Comparison of ENCODE assay signal across 9 mouse cellular contexts in the genomic region with DNA sequence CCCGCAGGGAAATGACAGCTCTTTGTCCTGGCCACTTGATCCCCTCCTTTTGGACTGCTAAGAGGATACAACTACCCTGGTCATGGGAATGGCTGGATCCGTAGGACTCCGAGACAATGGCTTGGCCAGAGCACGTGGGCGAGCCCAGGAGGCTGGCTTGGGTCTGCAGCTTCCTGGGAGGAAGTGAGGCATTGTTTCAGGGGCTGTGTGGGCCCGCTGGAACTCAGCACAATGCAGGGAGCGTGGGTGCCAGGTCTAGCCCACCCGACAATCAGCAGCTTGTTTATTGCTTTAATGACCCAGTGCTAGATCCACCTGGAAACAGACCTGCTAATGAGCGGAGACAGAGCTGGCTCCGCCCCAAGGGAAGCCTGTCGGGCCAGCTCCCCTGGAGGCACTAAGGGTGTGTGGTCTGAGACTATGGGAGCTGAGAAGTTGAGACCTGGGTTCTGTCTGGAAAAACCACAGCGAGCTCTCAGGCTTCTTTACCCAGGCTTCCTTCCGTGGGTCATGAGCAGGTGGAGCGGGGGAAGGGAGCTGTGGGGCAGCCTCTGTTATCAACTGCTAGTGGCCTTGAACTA. TPM values are rescaled to one million over a fixed set of nuclear protein-coding genes. Genes with fewer than 3 reads are reported as not detected.
DNase-seq lines count a peak whose midpoint lies in the region; ATAC-seq lines count a peak whose summit lies in the region.
"Had no signal": no experiment of that assay in that cellular context is flagged by ENCODE, and none has a peak within 500 bp of the region (broad histone marks: within the 10 kb centered on the region; RNA-seq: fewer than 3 reads in every experiment).

No protein-coding gene starts in this region.

- no peaks in the 10 kb centered on the region for H3K27me3 ChIP-seq in hindbrain, embryonic 10.5 days (ENCODE audit: insufficient read depth, poor library complexity, severe bottlenecking)
- H3K27me3 ChIP-seq in hindbrain, embryonic 14.5 days (ENCODE audit: control insufficient read depth, insufficient read depth, low read length) = no peaks in the 10 kb centered on the region
- no peaks in the 10 kb centered on the region for H3K27me3 ChIP-seq in embryonic facial prominence, embryonic 12.5 days
- H3K27me3 ChIP-seq in liver, embryonic 12.5 days (replicated peaks) = no peaks in the 10 kb centered on the region
- H3K27me3 ChIP-seq in stomach, embryonic 14.5 days (ENCODE audit: control insufficient read depth, insufficient read depth, low read length) = no peaks in the 10 kb centered on the region

- H3K4me1 ChIP-seq in hindbrain, embryonic 10.5 days (replicated peaks) = peaks cover 39% of the 10 kb centered on the region
- peaks cover 6% of the 10 kb centered on the region for H3K4me1 ChIP-seq in hindbrain, embryonic 14.5 days (replicated peaks; ENCODE audit: control insufficient read depth, insufficient read depth, low read length)
- H3K4me1 ChIP-seq in embryonic facial prominence, embryonic 12.5 days = peaks cover 17% of the 10 kb centered on the region; the same call in 1 of the 2 replicates
- peaks cover 26% of the 10 kb centered on the region for H3K4me1 ChIP-seq in liver, embryonic 12.5 days
- H3K4me1 ChIP-seq in stomach, embryonic 14.5 days (ENCODE audit: control insufficient read depth, insufficient read depth, low read length) = 0 out of 2 replicates have a peak, but pooled peaks cover 6% of the 10 kb centered on the region

- peak; percentile 27 for DNase-seq in hindbrain, embryonic 10.5 days (ENCODE audit: low spot score)
- DNase-seq in hindbrain, embryonic 14.5 days (ENCODE audit: low spot score) = no peak
- peak; percentile 61 to 67 for DNase-seq in heart, postnatal 14 days
- DNase-seq in right cerebral cortex, adult 2 months (ENCODE audit: low spot score in 2 of 2) = no peak

- no peak for ATAC-seq in hindbrain, embryonic 14.5 days (ENCODE audit: low FRiP score)
- ATAC-seq in embryonic facial prominence, embryonic 12.5 days (ENCODE audit: insufficient number of reproducible peaks, insufficient read depth, low FRiP score, low TSS enrichment) = peak; percentile 17; the same call in 1 of the 2 replicates
- no peak for ATAC-seq in liver, embryonic 12.5 days
- ATAC-seq in stomach, embryonic 14.5 days (ENCODE audit: insufficient number of reproducible peaks, insufficient read depth, low FRiP score, low read depth) = peak; percentile 65; the same call in 1 of the 2 replicates
- no peak for ATAC-seq in activated CD4-positive, CD25-positive, alpha-beta regulatory T cell, adult 4 months

- intact Hi-C loops in heart, postnatal 14 days (cut with DNase I) = loop anchor here (2.0 kb wide), 1 partner anchor 44 kb away; no protein-coding TSS in a partner anchor

- no peaks in the 10 kb centered on the region for H3K36me3 ChIP-seq in hindbrain, embryonic 10.5 days
- H3K36me3 ChIP-seq in hindbrain, embryonic 14.5 days (replicated peaks; ENCODE audit: control insufficient read depth, insufficient read depth) = no peaks in the 10 kb centered on the region
- H3K36me3 ChIP-seq in embryonic facial prominence, embryonic 12.5 days = no peaks in the 10 kb centered on the region
- H3K36me3 ChIP-seq in liver, embryonic 12.5 days = no peaks in the 10 kb centered on the region
- no peaks in the 10 kb centered on the region for H3K36me3 ChIP-seq in stomach, embryonic 14.5 days (ENCODE audit: control insufficient read depth, insufficient read depth, low read length)

- WGBS in hindbrain, embryonic 10.5 days = 39% methylated on average over 14 of the region's 14 CpGs
- 38% methylated on average over 14 of the region's 14 CpGs for WGBS in hindbrain, embryonic 14.5 days
- WGBS in embryonic facial prominence, embryonic 12.5 days = 28% methylated on average over 14 of the region's 14 CpGs
- WGBS in liver, embryonic 12.5 days (ENCODE audit: insufficient replicate concordance) = 30% methylated on average over 14 of the region's 14 CpGs
- WGBS in stomach, embryonic 14.5 days = 32% methylated on average over 14 of the region's 14 CpGs

- peak overlapping the region; percentile 2; the same call in 1 of the 2 replicates for H3K4me3 ChIP-seq in hindbrain, embryonic 10.5 days
- H3K4me3 ChIP-seq in hindbrain, embryonic 14.5 days (replicated peaks; ENCODE audit: low read length) = no peak overlapping the region
- no peak overlapping the region for H3K4me3 ChIP-seq in embryonic facial prominence, embryonic 12.5 days
- H3K4me3 ChIP-seq in liver, embryonic 12.5 days = no peak overlapping the region
- H3K4me3 ChIP-seq in stomach, embryonic 14.5 days (ENCODE audit: low read depth, low read length) = no peak overlapping the region

- no peak overlapping the region; the same call in 1 of the 2 replicates for H3K4me2 ChIP-seq in hindbrain, embryonic 14.5 days (replicated peaks)
- H3K4me2 ChIP-seq in embryonic facial prominence, embryonic 12.5 days (replicated peaks) = no peak overlapping the region
- H3K4me2 ChIP-seq in liver, embryonic 12.5 days = peak overlapping the region; percentile 22; the same call in 1 of the 2 replicates
- peak overlapping the region; percentile 8; the same call in 1 of the 2 replicates for H3K4me2 ChIP-seq in stomach, embryonic 14.5 days (replicated peaks; ENCODE audit: low read depth, low read length)

- peak overlapping the region; percentile 79 for H3K27ac ChIP-seq in hindbrain, embryonic 10.5 days
- no peak overlapping the region for H3K27ac ChIP-seq in hindbrain, embryonic 14.5 days
- no peak overlapping the region for H3K27ac ChIP-seq in embryonic facial prominence, embryonic 12.5 days
- H3K27ac ChIP-seq in liver, embryonic 12.5 days = no peak overlapping the region
- no peak overlapping the region; the same call in 1 of the 2 replicates for H3K27ac ChIP-seq in stomach, embryonic 14.5 days (ENCODE audit: low read length)

- H3K9ac ChIP-seq in hindbrain, embryonic 14.5 days = no peak overlapping the region
- no peak overlapping the region for H3K9ac ChIP-seq in embryonic facial prominence, embryonic 12.5 days
- H3K9ac ChIP-seq in liver, embryonic 12.5 days = no peak overlapping the region
- no peak overlapping the region for H3K9ac ChIP-seq in stomach, embryonic 14.5 days (replicated peaks; ENCODE audit: low read depth, low read length)

- 0 out of 2 replicates have a peak, but pooled peaks cover 1% of the 10 kb centered on the region for H3K9me3 ChIP-seq in hindbrain, embryonic 10.5 days
- no peaks in the 10 kb centered on the region for H3K9me3 ChIP-seq in hindbrain, embryonic 14.5 days (ENCODE audit: control insufficient read depth, low read length)
- no peaks in the 10 kb centered on the region for H3K9me3 ChIP-seq in embryonic facial prominence, embryonic 12.5 days
- H3K9me3 ChIP-seq in liver, embryonic 12.5 days (replicated peaks) = no peaks in the 10 kb centered on the region
- H3K9me3 ChIP-seq in stomach, embryonic 14.5 days (ENCODE audit: control insufficient read depth, low read depth, low read length) = peaks cover under 1% of the 10 kb centered on the region; the same call in 1 of the 2 replicates

RNA-seq across cellular contexts. Expression of a gene that starts 24.3 kb away (rescaled TPM):
- polyA plus RNA-seq in hindbrain, embryonic 10.5 days (2016; fragmentation: Nextera tagmentation; extraction: Ambion mirVana) = 28.3 and 28.4 TPM in 2 replicates
- polyA plus RNA-seq in hindbrain, embryonic 14.5 days (2014; fragmentation: Nextera tagmentation; extraction: Ambion mirVana) = 5.8 and 6.0 TPM in 2 replicates
- polyA plus RNA-seq in embryonic facial prominence, embryonic 12.5 days (2016; fragmentation: Nextera tagmentation; extraction: Ambion mirVana) = 9.4 and 9.7 TPM in 2 replicates
- total RNA-seq in heart, postnatal 14 days (2021) = 10 to 100 TPM; 22.3 to 23.9 TPM
- 3.4 and 3.7 TPM in 2 replicates for polyA plus RNA-seq in liver, embryonic 12.5 days (2016; fragmentation: Nextera tagmentation; extraction: Ambion mirVana)
- polyA plus RNA-seq in stomach, embryonic 14.5 days (2014; fragmentation: Nextera tagmentation; extraction: Ambion mirVana) = 8.2 and 8.5 TPM in 2 replicates
- polyA plus RNA-seq in activated CD4-positive, CD25-positive, alpha-beta regulatory T cell, adult 4 months (2017; shearing (Covaris generic)) = not detected
- total RNA-seq: MEL had no signal

Comparison
In these comparisons a context has a peak if more than half of its experiments do, and no peak if none do; other contexts are left out.
1. DNase-seq: peak in hindbrain, embryonic 10.5 days (single experiment) and heart, postnatal 14 days (2 of 2); none in hindbrain, embryonic 14.5 days (single experiment) and right cerebral cortex, adult 2 months (0 of 2).
2. ATAC-seq: peak in embryonic facial prominence, embryonic 12.5 days (single experiment) and stomach, embryonic 14.5 days (single experiment); none in hindbrain, embryonic 14.5 days (single experiment), liver, embryonic 12.5 days (single experiment) and activated CD4-positive, CD25-positive, alpha-beta regulatory T cell, adult 4 months (single experiment).
3. H3K4me2 ChIP-seq: peak in liver, embryonic 12.5 days (single experiment) and stomach, embryonic 14.5 days (single experiment); none in hindbrain, embryonic 14.5 days (single experiment) and embryonic facial prominence, embryonic 12.5 days (single experiment).